Mouse (Mus musculus) frontal cortex, adult (tissue): ENCODE data around the gene C1ql2.

ENCODE experiments used
- ATAC-seq: cut with Nextera tagmentation; 2 replicates; pipeline ENCODE4 v1.9.2; 2017; ENCODE audit warnings: mild to moderate bottlenecking, moderate library complexity, mixed read lengths; ENCODE audit not compliant: low TSS enrichment

Gene C1ql2

DNA sequence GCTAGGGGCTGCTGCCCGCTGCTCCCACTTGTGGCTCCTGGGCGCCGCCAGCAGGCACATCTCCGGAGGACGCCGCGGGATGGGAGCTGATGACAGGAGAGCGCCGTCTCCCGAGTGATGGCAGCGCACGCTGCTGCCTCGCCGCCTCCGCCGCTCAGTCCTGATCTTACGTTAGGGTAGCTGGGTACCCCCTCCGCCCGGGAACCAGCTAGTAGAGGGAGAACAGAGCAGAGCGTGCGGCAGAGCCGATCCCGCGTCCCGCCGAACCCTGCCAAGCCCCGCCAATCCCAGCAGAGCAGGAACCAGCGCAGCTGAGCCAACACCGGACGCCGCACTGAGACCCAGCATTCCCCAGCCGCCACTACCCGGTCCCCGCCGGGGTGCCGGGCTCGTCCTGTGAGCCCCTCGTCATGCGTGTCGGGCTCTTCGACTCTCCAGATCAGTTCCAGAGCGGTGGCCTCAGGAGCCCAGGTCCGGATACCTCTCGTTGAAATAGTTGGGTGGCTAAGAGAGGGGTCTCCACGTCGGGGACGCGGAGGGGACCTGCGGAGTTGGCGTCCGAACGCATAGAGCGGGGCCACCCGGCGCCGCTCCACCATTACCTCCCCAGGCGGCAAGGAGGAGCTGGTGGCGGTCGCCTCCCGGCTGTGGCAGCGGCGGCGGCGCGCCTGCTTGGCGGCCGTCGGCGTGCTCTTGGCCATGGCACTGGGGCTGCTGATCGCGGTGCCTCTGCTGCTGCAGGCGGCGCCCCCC, at the start of gene C1ql2:
Gene C1ql2, plus strand, starts transcription at position 164 of the 753 bp plus-strand sequence.
- ATAC-seq: peak; percentile 69

GRCm38 (mm10) chr1:120291709-120292108, 48.7 kb upstream of the C1ql2 start:
- ATAC-seq: no peak

DNA sequence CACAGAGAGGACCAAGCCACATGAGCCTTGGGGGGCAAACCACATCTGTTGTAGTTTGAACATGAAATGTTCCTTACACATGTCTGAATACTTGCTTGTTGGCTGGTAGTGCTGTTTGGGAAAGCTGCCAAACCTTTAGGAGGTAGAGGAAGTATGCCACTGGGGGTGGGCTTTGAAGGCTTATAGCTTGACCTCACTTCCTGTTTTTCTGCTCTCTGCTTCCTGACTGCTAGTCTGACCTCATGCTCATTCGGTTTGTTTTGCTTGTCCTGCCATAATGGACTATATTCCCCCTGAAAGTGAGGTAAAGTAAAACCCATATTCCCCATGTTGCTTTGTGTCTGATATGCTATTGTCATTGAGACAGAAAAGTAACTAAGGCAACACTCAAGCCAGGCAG, 46.6 kb upstream of the C1ql2 start:
- ATAC-seq: no peak

DNA sequence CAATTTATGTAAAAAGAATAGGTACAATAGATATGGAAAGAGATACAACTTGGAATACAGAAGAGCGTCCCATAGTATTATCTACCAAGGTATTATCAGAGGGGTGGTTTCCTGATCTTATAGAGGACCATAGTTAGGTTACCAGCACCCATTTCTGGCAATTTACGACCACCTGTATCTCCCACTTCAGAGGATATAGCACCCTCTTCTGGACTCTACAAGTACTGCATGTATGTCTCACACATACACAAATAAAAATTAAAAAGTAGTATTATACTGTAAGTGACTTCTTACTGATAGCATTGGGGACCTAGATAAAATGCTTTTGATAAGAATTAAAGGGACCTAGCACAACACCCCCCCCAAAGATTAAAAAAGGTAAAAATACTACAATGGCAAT, 43.4 kb upstream of the C1ql2 start:
- ATAC-seq: no peak

DNA sequence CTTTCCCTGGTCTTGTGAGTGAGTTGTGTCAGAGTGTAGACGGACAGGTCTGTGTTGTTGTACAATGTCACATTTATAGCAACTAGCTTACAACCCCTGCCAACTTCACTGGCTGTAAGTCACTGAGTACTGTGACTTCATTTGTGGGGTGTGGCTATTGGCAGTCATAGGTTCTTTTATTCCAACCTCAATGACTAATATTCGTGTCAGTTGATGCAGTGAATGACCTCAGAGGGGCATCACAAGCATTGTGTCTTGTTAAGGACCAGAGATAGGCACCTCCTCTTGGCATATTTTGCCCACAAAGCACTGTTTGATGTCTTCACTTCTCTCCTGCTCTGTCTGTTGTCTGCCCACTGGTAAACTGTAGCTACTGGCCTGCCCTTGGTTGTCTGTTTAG, 34.6 kb upstream of the C1ql2 start:
- no peak for ATAC-seq

DNA sequence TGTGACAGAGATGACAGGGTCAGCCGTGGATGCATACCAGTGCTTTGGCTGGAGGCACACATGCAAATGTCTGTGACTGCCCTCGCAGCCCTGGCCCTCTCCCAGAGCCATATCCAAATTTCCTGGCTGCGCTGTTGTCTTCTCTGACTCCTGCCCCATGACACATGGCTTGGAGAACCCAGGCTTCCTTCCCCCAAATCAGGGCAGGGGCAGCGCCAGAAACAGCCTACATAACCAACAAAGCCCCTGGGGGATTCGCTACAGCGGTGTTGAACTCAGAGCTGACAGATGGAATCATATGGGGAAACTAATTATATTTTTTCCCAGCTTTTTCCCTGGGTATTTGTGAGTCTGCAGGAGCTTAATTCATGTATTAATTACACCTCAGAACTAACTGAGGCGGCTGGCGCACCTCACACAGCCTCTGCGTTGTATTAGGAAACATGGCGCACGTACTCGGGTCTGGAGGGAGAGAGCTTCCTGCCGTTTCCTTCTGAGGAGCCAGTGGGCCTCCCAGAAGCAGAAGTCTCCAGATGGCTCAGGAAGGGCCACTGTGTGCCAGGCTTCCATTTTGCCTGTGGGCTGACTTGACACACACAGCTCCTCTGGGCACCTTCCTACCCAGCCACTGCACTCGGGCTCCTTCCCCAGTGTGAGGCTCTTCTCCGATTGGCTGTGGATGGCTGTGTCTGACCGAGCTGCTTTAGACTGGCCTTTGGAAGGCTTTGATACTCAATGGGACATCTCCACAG, 18.9 kb upstream of the C1ql2 start:
- no peak for ATAC-seq

- no peak for ATAC-seq
Observed at GRCm38 (mm10) chr1:120323131-120323561, 17.2 kb upstream of the C1ql2 start.

DNA sequence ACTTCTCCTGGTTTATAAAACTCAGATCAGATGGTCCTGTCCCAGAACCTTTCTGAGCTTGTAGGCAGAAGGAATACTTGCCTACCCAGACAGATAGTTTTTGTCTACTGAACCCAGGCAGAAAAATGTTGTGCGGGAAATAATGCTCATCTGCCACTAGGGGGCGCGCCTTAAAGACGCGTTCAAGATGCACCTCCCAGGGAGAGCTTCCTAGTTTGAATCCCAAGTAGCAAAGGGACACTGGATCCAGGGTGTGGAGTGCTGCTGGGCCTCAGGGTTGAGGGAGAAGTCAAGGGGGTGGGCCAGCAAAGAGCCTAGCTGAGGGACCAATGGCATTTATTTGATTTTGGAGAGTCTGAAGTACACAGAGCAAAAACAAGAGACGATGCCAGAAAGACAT, 12.7 kb upstream of the C1ql2 start:
- peak; percentile 85 for ATAC-seq

GRCm38 (mm10) chr1:120328212-120328611, 12.2 kb upstream of the C1ql2 start:
- no peak for ATAC-seq

- ATAC-seq: no peak
Observed at GRCm38 (mm10) chr1:120331841-120332240, 8.5 kb upstream of the C1ql2 start.

DNA sequence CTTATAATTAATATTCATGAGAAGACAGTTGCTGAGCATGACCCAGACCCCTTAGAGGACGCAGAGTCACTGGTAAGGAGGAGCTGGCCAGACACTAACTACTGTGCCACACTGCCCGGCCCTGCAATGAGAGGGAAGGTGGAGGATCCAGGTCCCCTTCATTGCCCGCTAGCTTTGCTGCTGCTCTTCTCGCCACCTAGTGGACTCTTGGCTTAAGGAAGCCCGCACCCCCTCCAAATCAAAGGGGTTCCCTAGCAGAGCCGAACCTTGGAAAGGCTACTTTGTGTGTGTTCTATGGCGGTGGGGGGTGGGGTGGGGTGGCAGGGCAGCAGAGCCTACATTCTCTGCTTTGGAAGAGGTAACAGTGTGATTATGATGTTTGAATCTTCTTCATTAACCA, 2.4 kb upstream of the C1ql2 start:
- ATAC-seq: no peak

GRCm38 (mm10) chr1:120341172-120341675, 842 bp downstream of the C1ql2 start:
- ATAC-seq: no peak

GRCm38 (mm10) chr1:120341811-120342370, 1.5 kb downstream of the C1ql2 start:
- ATAC-seq: no peak

DNA sequence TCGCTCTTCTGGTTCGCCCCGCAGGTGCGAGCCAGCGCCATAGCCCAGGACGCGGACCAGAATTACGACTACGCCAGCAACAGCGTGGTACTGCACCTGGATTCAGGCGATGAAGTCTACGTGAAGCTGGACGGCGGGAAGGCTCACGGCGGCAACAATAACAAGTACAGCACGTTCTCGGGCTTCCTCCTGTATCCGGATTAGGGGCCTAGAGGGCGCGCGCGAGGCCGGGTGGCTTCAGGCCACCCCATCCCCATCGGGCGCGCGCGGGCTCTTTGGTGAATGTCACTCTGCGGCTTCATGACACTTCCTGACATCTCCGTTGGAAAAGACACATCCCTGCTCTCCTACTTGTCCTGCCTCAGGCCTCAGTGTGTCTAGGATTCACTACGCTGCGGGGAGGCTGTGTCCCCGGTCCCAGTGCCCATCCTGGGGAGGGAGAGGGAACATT, 2.0 kb downstream of the C1ql2 start:
- ATAC-seq: peak; percentile 45

DNA sequence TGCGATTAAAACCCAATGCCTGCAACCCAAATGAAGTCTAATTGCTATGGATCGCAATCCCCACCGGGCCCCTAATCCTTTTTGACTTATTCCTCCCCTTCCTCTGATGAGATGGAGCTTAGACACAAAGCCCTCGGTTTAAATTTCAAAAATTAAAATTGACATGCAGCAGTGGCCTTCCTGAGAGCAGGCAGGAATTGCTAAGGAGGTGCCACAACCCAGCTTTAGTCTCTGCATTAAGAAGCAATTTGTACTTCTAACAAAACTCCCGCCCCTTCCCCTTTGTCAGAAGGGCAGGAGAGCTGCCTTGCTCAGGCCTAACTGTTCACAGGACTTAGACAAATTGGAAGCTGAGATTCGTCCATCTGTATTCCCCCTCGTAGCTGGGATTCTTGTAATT, 4.6 kb downstream of the C1ql2 start:
- no peak for ATAC-seq

- ATAC-seq: no peak
Observed at GRCm38 (mm10) chr1:120354387-120354786, 14.0 kb downstream of the C1ql2 start.

DNA sequence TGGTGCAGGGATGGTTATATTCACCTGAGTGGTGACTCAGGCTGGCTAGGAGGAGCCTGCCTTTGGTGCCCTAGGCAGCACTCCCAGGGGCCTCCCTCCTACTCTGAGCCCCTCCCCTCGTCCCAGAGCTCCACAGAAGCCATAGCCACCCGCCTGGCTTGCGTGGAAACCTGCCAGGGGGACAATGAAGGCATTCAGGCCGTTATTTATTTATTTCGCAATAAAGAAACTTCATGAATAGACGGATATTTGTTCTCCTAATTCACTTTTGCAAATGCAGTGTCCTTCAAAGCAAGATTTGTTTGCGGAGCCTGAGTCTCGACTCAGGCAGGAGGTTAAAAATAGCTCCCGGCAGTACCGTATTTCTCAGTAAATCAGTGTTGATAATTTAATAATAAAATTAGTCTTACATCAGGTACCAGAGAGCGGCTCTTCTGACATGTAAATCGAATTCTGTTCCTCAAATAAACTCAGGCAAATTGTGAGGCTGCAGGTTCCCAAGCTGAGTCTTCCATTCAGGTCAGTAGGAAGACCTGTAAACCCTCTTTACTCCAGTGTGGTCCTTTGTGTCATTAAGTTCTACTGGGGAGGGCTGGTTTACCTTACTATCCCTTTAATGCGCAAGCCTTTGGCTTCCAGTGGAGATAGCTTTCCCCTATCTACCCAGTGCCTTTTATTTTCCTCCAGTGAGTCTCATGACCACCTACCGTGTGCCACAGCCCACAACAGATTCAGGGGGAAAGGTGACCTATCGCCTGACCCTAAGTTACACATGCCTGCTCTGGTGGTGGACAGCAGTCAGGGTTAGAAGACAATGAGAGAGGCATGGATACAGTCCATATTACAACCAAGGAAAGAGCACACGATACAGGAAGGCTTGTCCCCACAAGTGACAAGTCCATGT, 17.2 kb downstream of the C1ql2 start:
- ATAC-seq: peak; percentile 80

DNA sequence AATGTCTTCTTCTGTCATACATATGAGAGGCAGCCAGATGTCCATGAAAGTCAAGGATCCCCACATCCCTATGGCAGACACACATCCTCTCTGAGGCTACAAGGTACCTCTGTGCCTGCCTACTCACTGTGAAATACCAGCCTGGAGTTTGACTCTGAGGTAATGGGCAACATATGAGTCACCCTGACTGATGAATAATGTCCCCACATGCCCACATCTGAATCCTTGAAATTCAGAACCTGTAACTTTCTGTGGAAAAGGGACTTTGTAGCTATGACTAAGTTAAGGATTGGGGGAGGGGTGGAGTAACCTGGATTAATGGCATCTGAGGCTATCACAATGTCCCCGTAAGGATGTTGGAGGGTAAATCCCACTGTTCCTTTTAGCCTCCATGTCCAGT, 23.3 kb downstream of the C1ql2 start:
- ATAC-seq: peak; percentile 50; the same call in 1 of the 2 replicates

DNA sequence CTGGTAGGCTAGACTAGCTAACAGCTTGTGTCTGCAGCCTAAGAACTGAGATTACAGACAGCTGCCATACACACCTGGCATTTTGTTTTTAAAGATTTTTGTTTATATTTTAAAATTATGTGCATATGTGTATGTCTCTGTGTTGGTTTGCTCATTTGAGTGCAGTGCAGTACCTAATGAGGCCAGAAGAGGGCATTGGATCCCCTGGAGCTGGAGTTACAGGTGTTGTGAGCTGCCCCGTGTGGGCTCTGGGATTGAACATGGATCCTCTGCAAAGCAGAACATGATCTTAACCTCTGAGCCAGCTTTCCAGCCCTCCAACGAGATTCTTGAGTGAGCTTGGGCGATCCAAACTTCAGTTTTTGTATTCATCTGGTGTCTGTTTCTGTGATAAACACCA, 27.8 kb downstream of the C1ql2 start:
- no peak for ATAC-seq

DNA sequence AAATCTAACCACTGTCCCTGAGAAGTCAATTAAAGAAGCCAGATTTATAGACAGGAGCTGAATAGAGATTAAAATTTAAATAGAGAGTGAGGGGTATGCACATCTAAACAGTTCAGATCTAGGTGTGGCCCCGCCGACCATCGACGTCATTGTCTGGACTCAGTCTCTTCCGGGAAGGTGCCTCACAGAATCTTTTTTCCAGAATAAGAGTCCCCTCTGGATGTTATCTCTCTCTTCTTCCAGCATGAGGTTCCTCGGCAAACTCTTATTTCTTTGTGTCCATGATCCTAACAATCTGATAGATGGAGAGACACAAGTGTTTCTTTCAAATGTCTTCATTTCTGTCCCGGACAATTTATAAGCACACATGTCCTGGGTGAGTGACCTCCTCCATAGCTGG, 33.7 kb downstream of the C1ql2 start:
- ATAC-seq: no peak

GRCm38 (mm10) chr1:120374832-120375231, 34.5 kb downstream of the C1ql2 start:
- no peak for ATAC-seq
